Mouse (Mus musculus): Measurements from ENCODE around the gene Itprid2.

DNA sequence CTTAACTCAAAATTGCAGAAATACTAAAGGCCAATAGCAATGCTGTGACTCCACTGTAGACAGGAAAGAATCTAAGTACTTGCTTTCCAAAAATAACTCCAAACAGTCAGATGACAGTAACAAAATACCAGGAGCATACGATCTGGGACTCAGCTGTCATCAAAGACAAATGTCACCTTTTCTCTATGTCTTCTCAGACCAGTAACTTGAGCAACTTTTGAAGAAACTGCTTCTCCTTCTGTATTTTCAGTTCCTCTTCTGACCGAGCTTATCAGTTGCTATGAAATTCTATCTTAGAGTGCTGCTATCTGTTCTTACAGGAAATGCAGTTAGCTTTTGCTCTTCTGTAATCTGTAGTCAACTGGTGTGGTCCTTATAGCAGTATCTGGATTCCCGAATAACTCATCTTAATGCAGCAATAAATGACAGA, 78.5 kb downstream of the Itprid2 start:
- TF ChIP-seq CTCF (IDR thresholded peaks at IDR 0.05; ENCODE audit: borderline replicate concordance, insufficient read depth, low read depth, low read length) = no peak
- no peak for TF ChIP-seq POLR2A (IDR thresholded peaks at IDR 0.05; ENCODE audit: borderline replicate concordance, insufficient read depth, low read length)
